Mouse (Mus musculus): ENCODE data around the gene Relt.

Gene Relt

DNA sequence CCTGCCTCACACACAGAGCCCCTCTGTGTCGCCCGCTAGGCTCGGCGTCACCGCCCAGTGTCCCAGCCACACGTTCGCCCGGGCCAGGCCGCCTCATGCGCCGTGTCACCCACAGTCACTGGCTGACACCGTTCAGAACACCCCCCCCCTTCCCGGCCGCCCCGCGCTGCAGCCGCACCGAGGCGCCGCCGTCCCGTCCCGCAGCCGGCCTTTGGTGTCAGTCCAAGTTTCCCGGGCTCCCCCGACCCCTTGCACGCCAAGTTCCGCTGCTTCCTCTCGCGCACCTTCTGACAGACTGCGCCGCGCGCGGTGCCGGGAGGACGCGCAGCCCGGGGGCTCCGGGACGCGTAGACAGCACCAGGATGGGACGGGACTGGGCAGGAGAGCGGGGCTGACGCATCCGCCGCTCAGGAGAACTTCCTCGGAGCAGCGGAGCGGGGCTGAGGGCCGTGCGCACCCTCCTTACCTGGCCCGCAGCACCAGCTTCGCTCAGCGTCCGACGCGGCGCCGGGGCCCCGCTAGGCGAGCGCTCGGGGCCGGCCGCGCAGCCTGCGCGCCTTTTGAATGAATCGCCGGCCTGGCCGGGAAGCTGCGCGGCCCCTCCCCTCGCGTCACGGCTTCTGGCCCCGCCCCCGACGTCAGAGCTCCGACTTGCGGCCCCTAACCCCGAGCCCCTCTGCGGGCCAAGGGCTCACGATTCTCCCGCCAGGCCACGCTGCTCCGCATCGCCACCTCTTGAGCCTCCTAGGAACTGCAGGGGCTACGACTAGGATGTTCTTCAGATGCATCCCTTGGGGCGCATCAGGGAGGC is at the start of gene Relt:
Relt (minus strand) TSS at position 619 of the 811 bp plus-strand sequence.
- ChIA-PET CTCF (interaction anchor here (0.5 to 2.2 kb wide), 81 partner anchors 9 to 1023 kb away, joined by 3 to 27 read pairs (median 4); partner anchors contain the start of genes Atg16l2 (in 1 of the 4), Fam168a (in 1 of the 4) and Plekhb1 (in 1 of the 4)), POLR2A (interaction anchor here (0.6 to 2.8 kb wide), 96 partner anchors 8 to 1601 kb away, joined by 3 to 23 read pairs (median 4); partner anchors contain the start of genes Arhgef17 (in 3 of the 4), Fam168a (in 2 of the 4), Atg16l2 (in 1 of the 4) and Coa4 (in 1 of the 4))

DNA sequence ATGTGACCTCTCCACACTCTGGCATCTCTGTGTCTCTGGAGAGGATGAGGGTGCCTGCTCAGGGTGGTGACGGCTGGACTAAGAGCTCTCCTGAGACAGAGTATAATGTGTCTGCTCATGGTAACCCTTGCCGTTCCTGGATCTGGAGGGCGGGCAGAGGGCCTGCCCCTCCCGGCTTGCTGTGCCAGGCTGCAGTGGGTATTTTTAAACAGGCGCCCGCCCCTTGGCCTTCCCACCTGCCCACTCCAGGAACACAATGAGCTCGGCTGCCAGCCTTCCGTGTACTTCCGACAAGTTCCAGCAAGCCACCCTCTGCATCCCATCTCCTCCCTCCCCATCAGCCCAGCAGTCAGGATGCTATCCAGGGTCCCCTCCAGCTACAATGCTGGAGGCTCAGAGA is 48.5 kb upstream of the Relt start:
- ChIA-PET POLR2A (interaction anchor here in 2 of 4 experiments (1.0 to 1.8 kb wide), 6 partner anchors 11 to 19 kb away, joined by 3 to 5 read pairs (median 4); no protein-coding TSS in a partner anchor), CTCF (interaction anchor here in 1 of 4 experiments (1.4 to 1.6 kb wide), 3 partner anchors 11 to 140 kb away, joined by 3 to 7 read pairs (median 3); no protein-coding TSS in a partner anchor)

DNA sequence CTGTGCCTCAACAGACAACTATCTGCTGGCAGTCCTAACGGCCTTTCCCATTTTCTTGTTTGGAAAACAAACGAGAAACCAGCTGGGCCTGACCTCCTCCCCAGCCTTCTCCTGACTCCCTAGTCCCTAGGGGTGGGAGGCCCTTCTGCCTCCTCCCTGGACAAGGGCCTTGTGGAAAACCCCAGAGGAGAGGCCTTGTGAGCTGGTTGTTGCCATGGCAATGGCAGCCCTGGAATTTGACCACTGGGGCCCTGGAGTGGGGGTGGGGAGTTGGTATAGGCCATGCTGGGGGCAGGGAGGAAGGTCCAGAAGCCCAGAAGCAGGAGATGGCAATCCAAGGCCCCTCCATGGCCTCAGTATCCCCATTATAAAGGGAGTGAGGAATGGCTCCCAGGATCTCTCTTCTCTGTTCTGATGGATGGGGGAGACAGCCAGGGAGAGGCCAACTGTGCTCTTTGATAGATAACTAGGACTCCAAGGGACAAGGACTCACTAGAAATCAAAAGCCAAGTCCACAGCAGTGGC is 48.1 kb upstream of the Relt start:
- ChIA-PET CTCF (interaction anchor here in 1 of 4 experiments (1.4 to 1.6 kb wide), 3 partner anchors 11 to 140 kb away, joined by 3 to 7 read pairs (median 3); no protein-coding TSS in a partner anchor), POLR2A (interaction anchor here in 2 of 4 experiments (1.0 to 1.7 kb wide), 5 partner anchors 11 to 20 kb away, joined by 3 to 5 read pairs (median 4); no protein-coding TSS in a partner anchor)

DNA sequence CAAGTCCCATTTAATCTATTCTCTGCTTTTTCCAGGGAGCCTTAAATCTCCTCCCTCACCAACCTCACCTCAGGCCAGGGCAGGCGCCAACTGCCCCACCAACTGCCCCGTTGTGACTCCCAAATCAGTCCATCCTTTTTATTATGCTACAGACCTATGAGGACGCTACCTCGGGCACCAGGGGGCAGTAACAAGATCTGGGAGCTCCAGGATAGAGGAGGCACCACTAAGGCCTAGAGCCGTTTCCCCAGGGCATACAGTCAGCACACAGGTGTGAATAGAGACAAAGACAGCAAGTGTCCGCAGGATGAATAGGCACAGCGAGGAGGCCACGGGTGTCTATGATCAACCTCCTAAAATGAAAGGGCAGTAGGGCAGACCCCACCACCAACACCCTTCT is 45.3 kb upstream of the Relt start:
- CTCF ChIA-PET = interaction anchor here (0.6 to 3.3 kb wide), 46 partner anchors 8 to 629 kb away, joined by 3 to 39 read pairs (median 4); partner anchors contain the start of genes Arhgef17 (in 3 of the 4), Atg16l2 (in 1 of the 4) and Relt (in 1 of the 4)
- POLR2A ChIA-PET = interaction anchor here in 3 of 4 experiments (0.7 to 3.4 kb wide), 18 partner anchors 9 to 393 kb away, joined by 3 to 20 read pairs (median 3); partner anchors contain the start of genes Arhgef17 (in 2 of the 3) and Atg16l2 (in 1 of the 3)

DNA sequence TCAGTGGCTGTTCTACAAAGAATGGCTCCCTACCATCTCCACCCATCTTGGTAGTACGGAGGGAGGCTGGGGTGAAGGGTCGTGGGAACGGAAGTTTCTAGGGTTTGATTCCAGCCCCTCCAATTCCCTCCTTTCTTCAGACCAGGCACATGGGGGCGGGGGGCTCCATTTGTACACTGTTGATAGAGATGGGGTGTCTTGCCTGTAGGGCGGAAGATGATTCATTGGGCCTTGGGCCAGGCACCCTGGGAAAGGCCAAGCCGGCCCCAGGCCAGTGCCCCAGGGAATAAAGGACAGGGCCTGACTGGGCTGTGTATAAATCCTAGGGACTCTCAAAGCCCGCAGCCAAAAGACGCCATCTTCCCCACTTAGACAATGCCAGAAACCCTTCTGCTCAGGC is 44.8 kb upstream of the Relt start:
- CTCF ChIA-PET = interaction anchor here (0.8 to 3.3 kb wide), 43 partner anchors 9 to 629 kb away, joined by 3 to 39 read pairs (median 4); partner anchors contain the start of genes Arhgef17 (in 3 of the 4), Atg16l2 (in 1 of the 4) and Relt (in 1 of the 4)
- POLR2A ChIA-PET = interaction anchor here in 3 of 4 experiments (0.7 to 3.4 kb wide), 16 partner anchors 10 to 394 kb away, joined by 3 to 20 read pairs (median 4); partner anchors contain the start of genes Arhgef17 (in 2 of the 3) and Atg16l2 (in 1 of the 3)

DNA sequence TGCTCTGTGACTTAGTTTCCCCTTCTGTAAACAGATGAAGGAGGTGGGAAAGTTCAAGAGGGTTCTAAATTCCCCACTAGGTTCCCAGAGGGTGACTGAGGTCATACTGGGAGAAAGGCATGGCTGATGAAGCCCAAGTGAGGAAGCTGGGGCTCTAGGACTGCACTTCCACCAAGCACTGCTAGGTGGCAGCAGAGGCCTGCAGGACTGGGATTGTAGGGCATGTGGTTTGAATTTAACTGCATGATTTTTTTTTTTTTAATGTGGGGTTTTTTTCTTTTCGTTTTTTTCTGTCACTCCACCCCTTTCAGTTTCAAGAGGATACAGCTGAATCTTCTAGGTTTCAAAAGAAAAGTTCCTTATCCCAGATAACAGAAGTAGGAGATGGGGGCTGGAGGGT is 44.0 kb upstream of the Relt start:
- ChIA-PET POLR2A (interaction anchor here in 3 of 4 experiments (0.6 to 3.4 kb wide), 13 partner anchors 11 to 155 kb away, joined by 3 to 20 read pairs (median 4); partner anchors contain the start of gene Arhgef17 (in 2 of the 3)), CTCF (interaction anchor here (0.5 to 3.3 kb wide), 29 partner anchors 10 to 794 kb away, joined by 3 to 39 read pairs (median 4); partner anchors contain the start of gene Arhgef17 (in 2 of the 4))

DNA sequence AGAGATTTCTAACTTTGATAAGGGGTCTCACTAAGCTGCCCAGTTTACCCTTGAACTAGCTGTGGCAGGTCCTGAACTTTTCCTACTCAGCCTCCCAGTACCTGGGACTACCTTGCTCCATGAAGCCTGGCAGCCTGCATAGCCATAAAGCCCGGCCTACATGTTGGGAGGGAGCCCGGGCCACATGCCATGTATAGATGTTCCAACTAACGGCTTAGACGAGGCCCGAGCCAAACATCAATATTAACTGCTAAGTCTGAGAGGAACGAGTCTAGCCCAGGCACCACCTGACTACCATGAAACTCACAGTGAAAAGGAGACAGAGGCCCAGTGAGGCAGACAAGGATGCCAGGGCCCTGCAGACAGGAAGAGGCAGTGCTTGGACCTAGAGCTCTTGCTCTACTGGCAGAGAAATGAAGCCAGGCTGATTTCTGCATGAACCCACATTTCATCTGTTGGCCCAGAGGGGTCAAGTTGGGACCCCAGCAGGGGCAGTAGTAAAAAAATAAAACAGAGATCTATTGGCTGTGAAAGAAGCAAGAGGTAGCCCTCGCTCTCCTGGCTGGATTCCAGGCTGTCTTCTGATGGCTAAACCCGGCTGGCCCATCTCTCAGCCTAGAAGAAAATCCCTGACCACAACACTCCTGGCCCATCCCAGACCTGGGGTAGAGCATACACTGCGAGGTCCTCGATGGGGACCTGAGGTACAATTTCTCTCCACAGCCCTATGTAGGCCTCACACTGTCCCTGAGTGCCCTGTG is 43.0 kb upstream of the Relt start:
- CTCF ChIA-PET = interaction anchor here in 3 of 4 experiments (0.6 to 3.3 kb wide), 8 partner anchors 11 to 551 kb away, joined by 4 to 39 read pairs (median 6); partner anchors contain the start of gene Arhgef17 (in 1 of the 3)
- POLR2A ChIA-PET = interaction anchor here in 1 of 4 experiments (3.4 kb wide), 1 partner anchor 12 kb away, joined by 14 read pairs; no protein-coding TSS in a partner anchor

DNA sequence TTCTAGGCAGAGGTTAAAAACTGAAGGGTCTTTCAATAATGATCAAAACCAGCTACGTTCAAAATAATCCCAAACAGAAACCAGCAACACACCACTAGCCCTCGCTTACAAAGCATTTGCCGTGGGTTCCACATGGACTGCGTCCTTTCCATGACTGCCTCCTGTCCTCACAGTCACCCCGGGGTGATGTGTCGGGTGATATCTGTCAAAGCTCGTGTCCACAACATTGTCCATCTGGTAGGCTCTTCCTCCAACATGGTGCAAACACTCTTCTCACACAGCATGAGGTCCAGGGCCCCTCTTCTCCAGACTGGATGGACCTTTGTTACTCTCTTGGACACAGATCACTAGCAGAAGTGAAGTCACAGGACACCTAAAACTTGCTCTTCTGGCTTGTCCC is 41.8 kb upstream of the Relt start:
- CTCF ChIA-PET = interaction anchor here in 2 of 4 experiments (0.5 to 0.6 kb wide), 2 partner anchors 306 to 384 kb away, joined by 3 to 4 read pairs; no protein-coding TSS in a partner anchor
- POLR2A ChIA-PET = interaction anchor here in 1 of 4 experiments (0.6 to 1.9 kb wide), 4 partner anchors 13 to 498 kb away, joined by 3 to 5 read pairs (median 5); no protein-coding TSS in a partner anchor

DNA sequence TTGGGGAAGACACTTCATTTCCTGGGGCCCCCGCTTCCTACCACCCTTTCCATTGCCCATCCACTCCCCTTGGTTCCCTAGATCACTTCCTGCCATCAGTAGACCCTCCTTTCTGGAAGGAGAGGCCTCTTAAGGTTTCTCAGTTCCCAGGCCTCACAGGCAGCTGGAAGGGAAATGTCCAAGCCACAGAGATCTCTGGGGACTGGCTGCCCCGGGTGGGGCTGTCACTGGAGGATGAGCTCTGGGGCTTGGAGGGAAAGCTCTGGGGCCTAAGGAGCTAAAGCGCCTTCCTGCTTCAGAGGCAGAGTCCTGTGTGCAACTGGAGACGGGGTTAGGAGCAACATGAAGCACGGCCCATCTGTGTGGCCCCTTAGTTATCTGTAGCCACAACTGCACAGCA is 41.4 kb upstream of the Relt start:
- POLR2A ChIA-PET = interaction anchor here in 2 of 4 experiments (0.6 to 1.9 kb wide), 5 partner anchors 14 to 498 kb away, joined by 3 to 5 read pairs (median 5); no protein-coding TSS in a partner anchor
- CTCF ChIA-PET = interaction anchor here in 3 of 4 experiments (0.5 to 0.6 kb wide), 3 partner anchors 306 to 384 kb away, joined by 3 to 4 read pairs (median 3); no protein-coding TSS in a partner anchor

DNA sequence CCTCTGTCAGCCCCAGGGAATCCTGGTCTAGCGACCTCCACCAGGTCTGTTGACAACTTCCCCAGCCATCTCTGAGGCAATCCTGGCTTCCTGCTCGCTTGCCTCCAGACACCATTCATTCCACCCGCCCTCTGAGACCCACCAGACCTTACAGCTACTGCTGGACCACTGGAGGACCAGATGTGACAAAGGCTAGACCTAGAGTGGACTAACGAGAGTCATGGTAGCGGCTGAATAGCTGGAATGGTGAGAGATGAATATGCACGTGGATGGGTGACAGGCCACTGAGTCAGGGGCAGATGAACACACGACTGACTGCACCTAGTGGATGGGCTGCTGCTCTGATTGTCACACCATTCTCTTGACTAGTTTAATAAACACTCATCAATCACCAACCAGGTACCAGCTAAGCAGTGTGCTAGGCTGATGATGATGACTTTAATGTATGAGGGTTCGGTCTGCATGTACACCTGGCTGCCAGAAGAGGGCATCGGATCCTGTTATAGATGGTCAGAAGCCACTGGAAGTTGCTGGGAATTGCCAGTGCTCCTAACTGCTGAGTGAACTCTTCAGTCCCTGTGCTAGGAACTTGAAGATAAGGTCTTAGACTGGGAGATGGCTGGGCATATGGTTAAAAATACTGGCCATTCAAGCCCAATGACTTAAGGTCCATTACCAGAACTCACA is 39.3 kb upstream of the Relt start:
- POLR2A ChIA-PET = interaction anchor here in 2 of 4 experiments (0.6 to 1.7 kb wide), 2 partner anchors 14 to 28 kb away, joined by 3 to 5 read pairs; no protein-coding TSS in a partner anchor
- CTCF ChIA-PET = interaction anchor here (0.6 to 1.7 kb wide), 17 partner anchors 10 to 393 kb away, joined by 3 to 7 read pairs (median 3); partner anchors contain the start of gene Relt (in 1 of the 4)

DNA sequence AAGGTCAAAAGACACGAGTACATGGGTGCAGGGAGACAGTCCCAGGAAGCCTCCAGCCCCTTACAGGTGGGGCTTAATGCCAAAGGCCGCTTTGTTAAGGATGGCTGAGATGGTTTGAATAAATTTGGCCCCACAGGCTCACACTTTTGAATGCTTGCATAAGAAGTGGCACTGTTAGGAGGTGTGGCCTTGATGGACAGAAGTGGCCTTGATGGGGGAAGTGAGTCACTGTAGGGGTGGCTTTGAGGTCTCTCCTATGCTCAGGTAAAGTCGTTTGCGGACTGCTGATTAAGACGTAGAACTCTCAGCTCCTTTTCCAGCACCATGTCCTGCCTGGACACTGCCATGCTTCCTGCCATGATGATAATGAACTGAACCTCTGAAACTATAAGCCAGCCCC is 34.6 kb upstream of the Relt start:
- ChIA-PET CTCF (no interaction called here), POLR2A (no interaction called here)

DNA sequence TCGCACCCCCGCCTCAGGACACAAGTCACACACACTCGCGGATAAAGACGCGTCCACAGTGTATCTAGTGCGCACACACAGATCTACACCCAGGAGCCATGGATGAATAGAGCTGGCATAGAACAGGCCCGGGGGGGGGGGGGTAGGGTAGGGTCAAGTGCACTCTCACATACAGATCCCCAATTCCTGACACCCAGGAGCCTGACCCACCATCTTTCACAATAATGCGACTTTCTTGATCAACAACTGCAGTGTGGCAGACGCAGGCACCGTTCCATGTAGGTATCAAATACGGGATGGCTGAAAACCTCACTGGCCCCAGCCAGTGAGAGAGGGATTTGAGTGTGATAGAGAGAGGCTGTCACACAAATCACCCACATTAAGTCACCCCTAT is 31.6 kb upstream of the Relt start:
- POLR2A ChIA-PET = interaction anchor here in 2 of 4 experiments (0.6 to 1.3 kb wide), 2 partner anchors 30 to 32 kb away, joined by 3 read pairs; partner anchors contain the start of gene Relt (in 1 of the 2)
- CTCF ChIA-PET = interaction anchor here in 1 of 4 experiments (1.0 kb wide), 1 partner anchor 28 kb away, joined by 3 read pairs; no protein-coding TSS in a partner anchor

DNA sequence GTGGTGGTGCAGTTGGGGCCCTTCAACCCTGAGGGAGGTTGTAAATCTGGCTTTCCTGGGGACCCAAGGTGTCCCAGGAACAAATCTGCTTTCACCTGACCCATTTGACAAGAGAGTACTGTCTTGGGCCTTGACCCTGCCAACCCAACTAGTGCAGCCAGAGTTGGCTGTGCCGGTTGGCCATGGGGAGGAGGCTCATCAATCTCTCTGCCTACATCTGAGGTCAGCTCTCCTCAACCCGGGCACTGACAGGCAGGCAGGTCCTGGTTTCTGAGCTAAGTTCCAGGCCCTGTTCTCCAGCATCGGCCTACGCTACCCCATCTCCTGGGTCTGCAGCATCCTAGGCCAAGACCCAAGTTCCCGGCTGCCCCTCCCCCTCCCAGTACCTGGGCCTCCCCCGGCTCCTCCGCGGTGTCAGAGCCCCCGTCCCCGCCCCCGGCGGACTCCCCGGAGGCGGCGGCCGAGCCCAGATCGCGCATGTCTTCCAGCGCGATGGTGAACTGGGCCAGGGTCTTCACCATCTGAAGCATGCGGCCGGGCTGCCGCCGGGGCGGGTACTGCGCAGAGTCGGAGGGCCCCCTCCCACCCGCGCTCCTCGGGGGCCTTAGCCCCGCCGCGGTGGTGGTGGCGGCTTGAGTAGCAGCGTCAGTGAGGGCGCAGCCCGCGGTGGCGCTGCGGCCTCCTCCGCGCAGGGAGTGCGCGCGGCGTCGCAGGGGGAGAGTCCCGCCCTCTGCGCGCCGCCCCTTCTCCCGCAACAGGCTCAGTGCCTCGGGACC is 31.0 kb upstream of the Relt start:
- CTCF ChIA-PET = interaction anchor here in 1 of 4 experiments (0.6 kb wide), 1 partner anchor 276 kb away, joined by 3 read pairs; no protein-coding TSS in a partner anchor
- POLR2A ChIA-PET = interaction anchor here in 2 of 4 experiments (1.1 to 1.3 kb wide), 2 partner anchors 31 kb away, joined by 3 read pairs; partner anchors contain the start of gene Relt (in 2 of the 2)

DNA sequence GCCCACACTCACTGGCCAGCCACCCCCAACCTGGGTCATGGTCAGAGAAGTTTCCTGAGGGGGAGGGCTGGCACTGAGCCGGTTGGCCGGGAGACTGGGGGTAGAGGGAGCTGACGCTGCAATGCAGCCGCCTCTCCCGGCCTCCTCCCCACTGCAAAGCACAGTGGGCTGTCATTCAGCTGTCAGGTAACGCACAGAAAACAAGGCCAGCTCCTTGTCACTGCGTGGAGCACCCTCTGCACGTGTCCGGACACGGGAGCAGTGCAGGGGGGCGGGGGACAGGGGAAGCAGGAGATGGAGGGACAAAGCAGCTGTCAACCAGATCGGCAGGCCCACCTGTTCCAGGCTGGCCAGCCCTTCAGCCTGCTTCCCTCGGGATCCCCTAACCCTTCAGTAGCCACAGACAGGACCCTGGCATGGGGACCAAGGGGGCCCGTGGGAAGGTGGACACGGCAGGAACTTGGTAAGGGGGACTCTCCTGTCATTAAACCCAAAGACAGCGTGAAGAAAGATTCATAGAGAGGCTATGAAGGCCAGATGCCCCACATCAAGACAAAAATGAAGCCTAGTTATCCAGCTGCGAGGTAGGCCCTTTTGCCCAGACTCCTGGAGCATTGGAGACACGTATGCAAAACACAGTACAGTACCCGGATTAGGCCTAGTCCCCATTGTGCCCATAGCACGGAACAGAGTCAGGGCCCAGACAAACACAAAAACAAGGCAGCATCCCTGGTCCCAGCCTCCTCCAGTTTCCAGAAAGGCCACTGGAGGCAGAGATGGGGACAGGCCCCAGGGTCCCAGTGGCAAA is 30.2 kb upstream of the Relt start:
- POLR2A ChIA-PET = interaction anchor here in 2 of 4 experiments (0.6 to 1.1 kb wide), 3 partner anchors 30 to 418 kb away, joined by 3 to 5 read pairs (median 3); partner anchors contain the start of gene Relt (in 1 of the 2)

DNA sequence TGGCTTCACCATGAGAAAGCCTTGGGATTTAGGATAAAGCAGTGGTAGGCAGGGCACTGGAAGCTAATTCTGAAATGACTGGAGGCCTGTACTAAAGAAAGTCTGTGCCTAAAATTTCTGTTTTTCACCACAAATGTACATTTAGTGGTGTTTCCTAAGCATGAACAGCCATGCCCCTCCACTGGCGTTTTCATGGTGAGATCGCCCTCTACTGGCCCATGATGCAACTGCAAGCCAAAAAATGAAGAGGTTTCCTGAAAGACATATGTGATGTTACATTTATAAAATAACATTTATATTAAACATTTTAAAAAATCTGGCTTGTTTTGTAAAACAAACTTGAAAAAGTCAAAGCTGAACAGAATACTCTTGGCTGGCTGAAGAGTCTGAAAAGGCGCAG is 23.3 kb upstream of the Relt start:
- CTCF ChIA-PET = interaction anchor here (0.6 to 2.1 kb wide), 27 partner anchors 9 to 526 kb away, joined by 3 to 11 read pairs (median 4); partner anchors contain the start of gene Relt (in 2 of the 4)
- POLR2A ChIA-PET = interaction anchor here in 2 of 4 experiments (0.6 to 1.5 kb wide), 4 partner anchors 10 to 464 kb away, joined by 3 to 5 read pairs (median 4); partner anchors contain the start of gene Relt (in 1 of the 2)

More for the DNA sequence above, 30.2 kb upstream of the Relt start:
- CTCF ChIA-PET = interaction anchor here in 3 of 4 experiments (0.6 to 1.4 kb wide), 6 partner anchors 9 to 394 kb away, joined by 3 to 6 read pairs (median 3); no protein-coding TSS in a partner anchor
